Mouse (Mus musculus): ENCODE results near the gene Epo.

Epo gene

GRCm38 (mm10) chr5:137472252-137472904, 60.7 kb downstream of the Epo start:
- DNase-seq = no peak

DNA sequence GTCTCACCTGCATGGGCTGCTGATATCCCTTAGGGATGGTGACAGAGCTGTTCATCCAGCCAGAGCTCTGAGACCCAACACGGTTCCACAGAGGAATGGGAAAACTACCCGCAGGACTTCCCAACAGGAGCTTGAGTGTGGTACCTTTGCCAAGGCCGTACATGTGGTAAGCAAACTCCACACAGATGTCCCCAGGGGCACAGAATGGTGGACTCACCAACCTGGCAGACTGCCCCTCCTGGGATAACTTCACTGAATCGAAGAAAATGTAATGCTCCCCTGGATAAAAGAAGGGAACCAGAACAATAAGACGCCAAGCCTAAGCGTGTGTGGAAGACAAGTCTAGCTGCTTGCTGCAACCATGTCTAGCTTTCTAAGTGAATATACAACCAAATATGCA, 66.1 kb downstream of the Epo start:
- no peak for DNase-seq

DNA sequence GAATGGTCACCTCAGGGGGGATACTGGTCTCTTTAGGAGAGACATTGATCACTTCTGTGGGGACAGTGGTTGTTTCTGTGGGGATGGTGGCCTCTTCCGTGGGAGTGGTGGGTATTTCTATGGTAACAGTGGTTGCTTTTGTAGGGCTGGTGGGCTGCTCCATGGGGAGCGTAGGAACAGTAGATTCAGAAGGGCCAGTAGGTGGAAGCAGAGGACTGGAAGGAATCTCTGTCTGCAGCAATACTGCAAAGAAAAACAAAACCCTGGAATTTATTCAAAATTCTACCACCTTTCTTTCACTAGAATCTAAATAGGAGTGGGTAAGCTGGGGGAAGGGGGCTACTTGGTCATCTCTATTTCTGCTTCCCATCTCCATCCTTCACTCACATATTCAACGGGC, 68.0 kb downstream of the Epo start:
- DNase-seq = no peak

- DNase-seq = no peak
Observed at GRCm38 (mm10) chr5:137455866-137456591, 77.0 kb downstream of the Epo start.

GRCm38 (mm10) chr5:137455206-137455605, 77.8 kb downstream of the Epo start:
- DNase-seq = no peak

GRCm38 (mm10) chr5:137445536-137445935, 87.5 kb downstream of the Epo start:
- no peak for DNase-seq

- DNase-seq = no peak
Observed at GRCm38 (mm10) chr5:137440216-137440855, 92.7 kb downstream of the Epo start.

GRCm38 (mm10) chr5:137433889-137434288, 99.2 kb downstream of the Epo start:
- no peak for DNase-seq

All from cerebellum, adult 8-10 months (tissue).